Comparison of ENCODE assay signal across 23 mouse cellular contexts in genomic region chr13:56450035-56450434, GRCm38 (mm10). TPM values are rescaled to one million over a fixed set of nuclear protein-coding genes. Genes with fewer than 3 reads are reported as not detected.
A peak's percentile ranks its signal among the peaks of the same experiment; 100 is the strongest.
DNase-seq lines count a peak whose midpoint lies in the region; ATAC-seq and TF ChIP-seq lines count a peak whose summit lies in the region.
"Had no signal": no experiment of that assay in that cellular context is flagged by ENCODE, and none has a peak within 500 bp of the region (broad histone marks: within the 10 kb centered on the region; RNA-seq: fewer than 3 reads in every experiment).

No protein-coding gene starts in this region.

- H3K36me3 ChIP-seq in hindbrain, embryonic 16.5 days (ENCODE audit: control insufficient read depth, insufficient read depth, low read length), result no peaks in the 10 kb centered on the region
- no peaks in the 10 kb centered on the region for H3K36me3 ChIP-seq in hindbrain, embryonic 12.5 days
- no peaks in the 10 kb centered on the region for H3K36me3 ChIP-seq in kidney, embryonic 14.5 days (ENCODE audit: control insufficient read depth, insufficient read depth, low read length)
- H3K36me3 ChIP-seq in CH12.LX (replicated peaks in 1 of 2; ENCODE audit: control insufficient read depth in 1 of 2, insufficient read depth in 1 of 2, low read length in 1 of 2), result no peaks in the 10 kb centered on the region
- H3K36me3 ChIP-seq in limb, embryonic 10.5 days, result no peaks in the 10 kb centered on the region
- H3K36me3 ChIP-seq: G1E; heart, embryonic 15.5 days; liver, embryonic 12.5 days; lung, embryonic 15.5 days; midbrain, embryonic 12.5 days had no signal

- H3K27ac ChIP-seq in hindbrain, embryonic 16.5 days (ENCODE audit: low read depth, low read length), result no peak overlapping the region
- H3K27ac ChIP-seq in hindbrain, embryonic 12.5 days, result no peak overlapping the region
- no peak overlapping the region for H3K27ac ChIP-seq in kidney, embryonic 14.5 days (ENCODE audit: low read depth, low read length)
- no peak overlapping the region for H3K27ac ChIP-seq in CH12.LX (ENCODE audit: insufficient read depth, low read depth)
- no peak overlapping the region for H3K27ac ChIP-seq in limb, embryonic 10.5 days
- H3K27ac ChIP-seq: heart, adult 2 months; heart, embryonic 15.5 days; hindbrain, embryonic 14.5 days; liver, embryonic 12.5 days; lung, embryonic 15.5 days; midbrain, embryonic 12.5 days had no signal

- no peak for TF ChIP-seq POLR2A in CH12.LX (IDR thresholded peaks at IDR 0.05; ENCODE audit: low read depth, low read length)

- CTCF ChIA-PET in Patski (lab: Charles Lee), result no interaction called here

- TF ChIP-seq CTCF in CH12.LX (conservative IDR thresholded peaks at IDR 0.05 in 1 of 2, IDR thresholded peaks at IDR 0.05 in 1 of 2; ENCODE audit: low read depth in 2 of 2, low read length in 2 of 2) (peak in 1 of 2 experiments; percentile 20; a peak in 2 of 4 replicates), Patski (IDR thresholded peaks at IDR 0.05) (peak; percentile 48)

- no peak overlapping the region for H3K4me3 ChIP-seq in hindbrain, embryonic 16.5 days (ENCODE audit: low read length)
- no peak overlapping the region for H3K4me3 ChIP-seq in hindbrain, embryonic 12.5 days
- no peak overlapping the region for H3K4me3 ChIP-seq in kidney, embryonic 14.5 days (ENCODE audit: low read length)
- no peak overlapping the region for H3K4me3 ChIP-seq in CH12.LX (replicated peaks in 1 of 3; ENCODE audit: low read depth in 2 of 3, low read length in 2 of 3, poor library complexity in 1 of 3)
- no peak overlapping the region for H3K4me3 ChIP-seq in limb, embryonic 10.5 days
- H3K4me3 ChIP-seq: heart, adult 2 months; heart, embryonic 15.5 days; liver, embryonic 12.5 days; lung, embryonic 15.5 days; midbrain, embryonic 12.5 days; myocyte had no signal

- TF ChIP-seq RAD21 in CH12.LX (IDR thresholded peaks at IDR 0.05; ENCODE audit: low read depth, low read length), result peak; percentile 2

- H3K9me3 ChIP-seq in hindbrain, embryonic 16.5 days (ENCODE audit: control insufficient read depth, low read length), result no peaks in the 10 kb centered on the region
- H3K9me3 ChIP-seq in hindbrain, embryonic 12.5 days (replicated peaks), result no peaks in the 10 kb centered on the region
- no peaks in the 10 kb centered on the region for H3K9me3 ChIP-seq in kidney, embryonic 14.5 days (ENCODE audit: control insufficient read depth, low read length)
- peaks cover 5% of the 10 kb centered on the region for H3K9me3 ChIP-seq in CH12.LX (replicated peaks; ENCODE audit: low read length)
- no peaks in the 10 kb centered on the region for H3K9me3 ChIP-seq in limb, embryonic 10.5 days (replicated peaks)
- H3K9me3 ChIP-seq: heart, embryonic 15.5 days; liver, embryonic 12.5 days; lung, embryonic 15.5 days; midbrain, embryonic 12.5 days had no signal

- no peak overlapping the region for H3K4me2 ChIP-seq in hindbrain, embryonic 16.5 days (ENCODE audit: low read length)
- H3K4me2 ChIP-seq in hindbrain, embryonic 12.5 days (replicated peaks), result no peak overlapping the region
- no peak overlapping the region for H3K4me2 ChIP-seq in kidney, embryonic 14.5 days (replicated peaks; ENCODE audit: low read depth, low read length)
- no peak overlapping the region for H3K4me2 ChIP-seq in CH12.LX (ENCODE audit: insufficient read depth, low read depth, poor library complexity, severe bottlenecking)
- H3K4me2 ChIP-seq: heart, embryonic 15.5 days; hindbrain, embryonic 14.5 days; liver, embryonic 12.5 days; lung, embryonic 15.5 days; midbrain, embryonic 12.5 days had no signal

- dilution Hi-C loops in CH12.LX (cut with MboI; ENCODE audit: extremely low pct_ligation_motif_present, extremely low pct_unique_long_range_greater_than_20kb, low sequenced_read_pairs), result no loop called here

- 73% methylated on average over 8 of the region's 8 CpGs for WGBS in hindbrain, embryonic 16.5 days
- WGBS in hindbrain, embryonic 12.5 days, result 91% methylated on average over 8 of the region's 8 CpGs
- WGBS in kidney, embryonic 14.5 days, result 90% methylated on average over 8 of the region's 8 CpGs
- 90% methylated on average over 8 of the region's 8 CpGs for WGBS in limb, embryonic 10.5 days

- in situ Hi-C loops in CH12.LX (cut with MboI; ENCODE audit: low pct_ligation_motif_present, low pct_unique_long_range_greater_than_20kb, low sequenced_read_pairs) (no loop called here), Patski (cut with MboI; ENCODE audit: low pct_unique_long_range_greater_than_20kb) (no loop called here)

- H3K9ac ChIP-seq in hindbrain, embryonic 16.5 days (ENCODE audit: low read depth, low read length), result no peak overlapping the region
- H3K9ac ChIP-seq in hindbrain, embryonic 12.5 days, result no peak overlapping the region
- H3K9ac ChIP-seq in kidney, embryonic 14.5 days (ENCODE audit: low read depth, low read length), result no peak overlapping the region
- H3K9ac ChIP-seq in CH12.LX (ENCODE audit: insufficient read depth, low read depth), result no peak overlapping the region
- H3K9ac ChIP-seq: heart, embryonic 15.5 days; hindbrain, embryonic 14.5 days; liver, embryonic 12.5 days; lung, embryonic 15.5 days; midbrain, embryonic 12.5 days had no signal

- no peaks in the 10 kb centered on the region for H3K27me3 ChIP-seq in hindbrain, embryonic 16.5 days (replicated peaks; ENCODE audit: control insufficient read depth, insufficient read depth, low read length)
- peaks cover 4% of the 10 kb centered on the region; the same call in 1 of the 2 replicates for H3K27me3 ChIP-seq in hindbrain, embryonic 12.5 days
- no peaks in the 10 kb centered on the region for H3K27me3 ChIP-seq in kidney, embryonic 14.5 days (ENCODE audit: control insufficient read depth, insufficient read depth, low read length)
- H3K27me3 ChIP-seq in CH12.LX (replicated peaks) (peaks cover 90% of the 10 kb centered on the region), Patski (no peaks in the 10 kb centered on the region)
- H3K27me3 ChIP-seq in limb, embryonic 10.5 days (ENCODE audit: low read depth, poor library complexity, severe bottlenecking), result no peaks in the 10 kb centered on the region
- H3K27me3 ChIP-seq: heart, embryonic 15.5 days; lung, embryonic 15.5 days; midbrain, embryonic 12.5 days had no signal

- peak; percentile 60 for ATAC-seq in hindbrain, embryonic 16.5 days
- no peak for ATAC-seq in hindbrain, embryonic 12.5 days (ENCODE audit: low FRiP score)
- ATAC-seq in kidney, embryonic 14.5 days (ENCODE audit: low FRiP score, low TSS enrichment), result no peak; the same call in 1 of the 2 replicates
- peak; percentile 54 for ATAC-seq in Patski
- ATAC-seq: liver, embryonic 12.5 days had no signal

- TF ChIP-seq EP300 in CH12.LX (IDR thresholded peaks at IDR 0.05; ENCODE audit: low read length), result no peak

- H3K4me1 ChIP-seq in hindbrain, embryonic 16.5 days (ENCODE audit: control insufficient read depth, insufficient read depth, low read depth, low read length), result peaks cover 2% of the 10 kb centered on the region; the same call in 1 of the 2 replicates
- H3K4me1 ChIP-seq in hindbrain, embryonic 12.5 days, result peaks cover 14% of the 10 kb centered on the region
- no peaks in the 10 kb centered on the region; the same call in 1 of the 2 replicates for H3K4me1 ChIP-seq in kidney, embryonic 14.5 days (ENCODE audit: control insufficient read depth, insufficient read depth, low read length)
- H3K4me1 ChIP-seq in CH12.LX (ENCODE audit: control insufficient read depth in 1 of 2, insufficient read depth in 2 of 2), result peaks cover 3 to 9% of the 10 kb centered on the region in 2 experiments; a peak in 2 of 4 replicates
- H3K4me1 ChIP-seq in limb, embryonic 10.5 days, result peaks cover 2% of the 10 kb centered on the region; the same call in 1 of the 2 replicates
- H3K4me1 ChIP-seq: heart, embryonic 15.5 days; liver, embryonic 12.5 days; midbrain, embryonic 12.5 days had no signal

- no peaks in the 10 kb centered on the region for H3K79me2 ChIP-seq in CH12.LX (replicated peaks; ENCODE audit: control insufficient read depth, extremely low read depth, insufficient read depth, poor library complexity, severe bottlenecking)

- DNase-seq in kidney, postnatal 36 days, result peak; percentile 42 to 49
- DNase-seq in CH12.LX (ENCODE audit: extremely low read depth), result peak; percentile 12
- DNase-seq in Patski (ENCODE audit: low read depth, low spot score), result no peak
- no peak for DNase-seq in limb, embryonic 10.5 days (ENCODE audit: low spot score)
- DNase-seq: gastrocnemius, postnatal 14 days; heart, adult 2 months; layer of hippocampus, postnatal 36 days; spleen, adult 18-20 months; thymus, postnatal 14 days had no signal

- POLR2A ChIA-PET in Patski (lab: Charles Lee), result no interaction called here

TF ChIP-seq in CH12.LX, 34 proteins besides CTCF, POLR2A, EP300 and RAD21 (continues in another document):
- TF ChIP-seq JUND (conservative IDR thresholded peaks at IDR 0.05; ENCODE audit: low read depth, low read length), result no peak

RNA-seq across cellular contexts. Expression of gene Slc25a48, which starts 11.9 kb away (rescaled TPM):
- polyA plus RNA-seq in hindbrain, embryonic 16.5 days (2015; fragmentation: Nextera tagmentation; extraction: Ambion mirVana), result 0.06 TPM in 1 of 2 replicates, not detected in the other
- 0.07 TPM in 1 of 2 replicates, not detected in the other for polyA plus RNA-seq in hindbrain, embryonic 12.5 days (2016; fragmentation: Nextera tagmentation; extraction: Ambion mirVana)
- polyA plus RNA-seq in kidney, embryonic 14.5 days (2014; fragmentation: Nextera tagmentation; extraction: Ambion mirVana), result 0.69 and 0.94 TPM in 2 replicates
- total RNA-seq in CH12.LX (2012; rRNA removed) (not detected in 2 replicates), CH12.LX (2014; rRNA removed) (not detected in 2 replicates)
- polyA plus RNA-seq in CH12.LX (2012; ENCODE audit: insufficient read length, low read depth) (not detected in 2 replicates), Patski (2021) (1.1 TPM)
- polyA plus RNA-seq in limb, embryonic 10.5 days (2016; fragmentation: Nextera tagmentation; extraction: Ambion mirVana), result not detected in 2 replicates
- polyA plus RNA-seq: G1E; hindbrain, embryonic 14.5 days; midbrain, embryonic 12.5 days; myocyte had no signal

RNA-seq across cellular contexts. Expression of gene Gm3045, which starts 23.6 kb away (rescaled TPM):
- polyA plus RNA-seq in hindbrain, embryonic 16.5 days (2015; fragmentation: Nextera tagmentation; extraction: Ambion mirVana), result not detected in 2 replicates
- polyA plus RNA-seq in hindbrain, embryonic 12.5 days (2016; fragmentation: Nextera tagmentation; extraction: Ambion mirVana), result not detected in 2 replicates
- not detected in 2 replicates for polyA plus RNA-seq in kidney, embryonic 14.5 days (2014; fragmentation: Nextera tagmentation; extraction: Ambion mirVana)
- total RNA-seq in CH12.LX (2012; rRNA removed), result not detected in 2 replicates
- not detected in 2 replicates for total RNA-seq in CH12.LX (2014; rRNA removed)
- polyA plus RNA-seq in CH12.LX (2012; ENCODE audit: insufficient read length, low read depth), result not detected in 2 replicates
- polyA plus RNA-seq in Patski (2021), result not detected
- not detected in 2 replicates for polyA plus RNA-seq in limb, embryonic 10.5 days (2016; fragmentation: Nextera tagmentation; extraction: Ambion mirVana)
- total RNA-seq: adrenal gland, postnatal 4 days; gastrocnemius, postnatal 14 days; heart, adult 2 months; layer of hippocampus, postnatal 36 days; left cerebral cortex, postnatal 36 days had no signal
- polyA plus RNA-seq: G1E; heart, adult 2 months; heart, embryonic 15.5 days; hindbrain, embryonic 14.5 days; large intestine, adult 2 months; liver, embryonic 12.5 days; lung, embryonic 15.5 days; midbrain, embryonic 12.5 days; myocyte; stomach, embryonic 14.5 days had no signal

RNA-seq across cellular contexts. Expression of gene Il9, which starts 32.0 kb away (rescaled TPM):
- polyA plus RNA-seq in hindbrain, embryonic 16.5 days (2015; fragmentation: Nextera tagmentation; extraction: Ambion mirVana), result not detected in 2 replicates
- polyA plus RNA-seq in hindbrain, embryonic 12.5 days (2016; fragmentation: Nextera tagmentation; extraction: Ambion mirVana), result not detected in 2 replicates
- not detected in 2 replicates for polyA plus RNA-seq in kidney, embryonic 14.5 days (2014; fragmentation: Nextera tagmentation; extraction: Ambion mirVana)
- total RNA-seq in CH12.LX (2012; rRNA removed), result not detected in 2 replicates
- not detected in 2 replicates for total RNA-seq in CH12.LX (2014; rRNA removed)
- not detected in 2 replicates for polyA plus RNA-seq in CH12.LX (2012; ENCODE audit: insufficient read length, low read depth)
- not detected for polyA plus RNA-seq in Patski (2021)
- polyA plus RNA-seq in limb, embryonic 10.5 days (2016; fragmentation: Nextera tagmentation; extraction: Ambion mirVana), result not detected in 2 replicates
- total RNA-seq: adrenal gland, postnatal 4 days; G1E; gastrocnemius, postnatal 14 days; heart, adult 2 months; layer of hippocampus, postnatal 36 days; left cerebral cortex, postnatal 36 days had no signal
- polyA plus RNA-seq: G1E; heart, adult 2 months; heart, embryonic 15.5 days; hindbrain, embryonic 14.5 days; large intestine, adult 2 months; liver, embryonic 12.5 days; lung, embryonic 15.5 days; midbrain, embryonic 12.5 days; myocyte; stomach, embryonic 14.5 days had no signal

Comparison
In these comparisons a context has a peak if more than half of its experiments do, and no peak if none do; other contexts are left out.
1. ATAC-seq: peak in hindbrain, embryonic 16.5 days (single experiment) and Patski (single experiment); none in hindbrain, embryonic 12.5 days (single experiment) and kidney, embryonic 14.5 days (single experiment).
2. DNase-seq: peak in kidney, postnatal 36 days (2 of 2) and CH12.LX (single experiment); none in Patski (single experiment) and limb, embryonic 10.5 days (single experiment).